Mouse (Mus musculus) stomach, embryonic 14.5 days (tissue): ENCODE data around the gene Fgf8. TPM values are rescaled to one million over a fixed set of nuclear protein-coding genes. Genes with fewer than 3 reads are reported as not detected.
A peak's percentile ranks its signal among the peaks of the same experiment; 100 is the strongest.

ENCODE experiments used
- ATAC-seq: fragments of 200-750 bp; cut with Nextera tagmentation; 2 replicates; pipeline ENCODE4 v1.8.0; 2017; ENCODE audit warnings: low read depth, moderate TSS enrichment; ENCODE audit not compliant: insufficient number of reproducible peaks, insufficient read depth, low FRiP score
- H3K27ac ChIP-seq: fragments of 300-500 bp; sonication (generic); 2 replicates; pipeline ENCODE4 v1.5.1; 2014; ENCODE audit warnings: mild to moderate bottlenecking, low read length, moderate library complexity, mixed read lengths
- H3K27me3 ChIP-seq: fragments of 300-500 bp; sonication (generic); 2 replicates; pipeline ENCODE4 v1.6.1; 2014; ENCODE audit warnings: low read length, control low read depth, mixed read lengths; ENCODE audit not compliant: control insufficient read depth, insufficient read depth
- H3K36me3 ChIP-seq: fragments of 300-500 bp; sonication (generic); 2 replicates; pipeline ENCODE4 v1.6.1; 2014; ENCODE audit warnings: mild to moderate bottlenecking, control low read depth, low read length, moderate library complexity, mixed read lengths; ENCODE audit not compliant: control insufficient read depth, insufficient read depth
- H3K4me1 ChIP-seq: fragments of 300-500 bp; sonication (generic); 2 replicates; pipeline ENCODE4 v1.6.1; 2014; ENCODE audit warnings: low read length, control low read depth, mixed read lengths; ENCODE audit not compliant: control insufficient read depth, insufficient read depth
- H3K4me2 ChIP-seq: fragments of 300-500 bp; sonication (generic); replicated peaks from 2 replicates; pipeline ENCODE4 v1.6.1; 2014; ENCODE audit warnings: low read depth, low read length, control low read depth
- H3K4me3 ChIP-seq: fragments of 300-500 bp; sonication (generic); 2 replicates; pipeline ENCODE4 v1.5.1; 2014; ENCODE audit warnings: low read depth, low read length, control low read depth
- H3K9ac ChIP-seq: fragments of 300-500 bp; sonication (generic); replicated peaks from 2 replicates; pipeline ENCODE4 v1.6.1; 2014; ENCODE audit warnings: low read depth, mild to moderate bottlenecking, control low read depth, low read length, moderate library complexity, mixed read lengths
- H3K9me3 ChIP-seq: fragments of 300-500 bp; sonication (generic); 2 replicates; pipeline ENCODE4 v1.6.1; 2016; ENCODE audit warnings: low read depth, low read length, control low read depth; ENCODE audit not compliant: control insufficient read depth
- WGBS: fragments of 180-500 bp; shearing (Covaris S2); extraction: QIAGEN DNeasy Blood & Tissue Kit; methylation state at CpG from one replicate; pipeline ENCODE4 v1.1.7; 2014; 5-methylcytosine and 5-hydroxymethylcytosine counted together
- polyA plus RNA-seq: library from polyadenylated mRNA; unstranded; fragments of >200 nt; fragmentation: Nextera tagmentation; extraction: Ambion mirVana; gene quantifications from 2 replicates; pipeline ENCODE4 v1.2.1, GENCODE M21; 2014

Fgf8 gene
- polyA plus RNA-seq, 1 experiment from 2014 or later: not detected

DNA sequence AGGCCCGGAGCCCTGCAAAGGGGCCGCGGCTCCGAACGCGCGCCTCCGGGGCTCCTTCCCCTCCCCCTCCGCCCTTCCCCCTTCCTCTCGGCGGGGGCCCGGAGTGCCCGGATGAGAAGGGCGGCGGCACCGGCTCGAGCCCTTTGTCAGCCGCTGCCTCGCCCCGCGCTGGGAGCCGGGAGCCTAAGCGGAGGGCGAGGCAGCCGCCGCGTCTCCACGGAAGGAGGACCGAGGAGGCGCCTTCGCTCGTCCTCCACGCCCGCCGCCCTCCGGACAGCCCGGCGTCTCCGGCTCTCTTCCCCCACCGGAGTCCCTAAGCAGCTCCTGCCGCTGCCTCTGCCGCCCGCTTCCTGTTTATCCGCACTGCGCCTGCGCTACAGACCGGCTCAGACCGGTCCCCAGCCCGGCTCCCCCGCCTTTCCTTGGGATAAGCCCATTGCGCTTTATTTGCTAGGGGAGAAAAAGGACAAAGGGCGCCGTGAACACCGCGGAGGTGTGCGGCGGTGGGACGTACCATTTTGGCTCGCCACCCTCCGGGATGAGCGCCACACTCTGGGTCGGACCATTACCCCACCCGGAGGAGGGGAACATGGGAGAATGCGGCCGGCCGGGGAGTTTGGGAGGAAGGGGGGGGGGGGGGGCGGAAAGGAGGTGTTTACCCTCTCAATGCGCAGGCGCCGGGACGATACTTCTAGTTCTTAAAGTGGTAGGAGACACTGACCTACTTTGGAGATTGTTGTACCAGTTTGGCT lies 40.6 kb upstream of the Fgf8 start, which contains the start of gene Mgea5:
TSS of gene Mgea5 (minus strand) at position 657 of the 752 bp plus-strand sequence.
- peak; percentile 97 for ATAC-seq
- under 1% methylated on average over 55 of the region's 71 CpGs for WGBS
- H3K27ac ChIP-seq: peak within 1 kb of the TSS; percentile 94
- no peaks in the 10 kb centered on the region for H3K9me3 ChIP-seq
- peak within 1 kb of the TSS; percentile 92 for H3K9ac ChIP-seq
- H3K36me3 ChIP-seq: peaks cover 17% of the 10 kb centered on the region; the same call in 1 of the 2 replicates
- H3K4me1 ChIP-seq: peaks cover 12% of the 10 kb centered on the region
- peak within 1 kb of the TSS; percentile 63 for H3K4me2 ChIP-seq
- no peaks in the 10 kb centered on the region for H3K27me3 ChIP-seq
- H3K4me3 ChIP-seq: peak within 1 kb of the TSS; percentile 76

GRCm38 (mm10) chr19:45782315-45783001 lies 39.7 kb upstream of the Fgf8 start:
- H3K4me2 ChIP-seq: peak overlapping the region; percentile 58
- peaks cover 12% of the 10 kb centered on the region for H3K4me1 ChIP-seq
- peaks cover 26% of the 10 kb centered on the region; the same call in 1 of the 2 replicates for H3K36me3 ChIP-seq
- ATAC-seq: peak; percentile 47
- H3K27ac ChIP-seq: peak overlapping the region; percentile 94
- no peaks in the 10 kb centered on the region for H3K27me3 ChIP-seq
- peak overlapping the region; percentile 92 for H3K9ac ChIP-seq
- under 1% methylated on average over 35 of the region's 36 CpGs for WGBS
- peak overlapping the region; percentile 76 for H3K4me3 ChIP-seq
- H3K9me3 ChIP-seq: no peaks in the 10 kb centered on the region

DNA sequence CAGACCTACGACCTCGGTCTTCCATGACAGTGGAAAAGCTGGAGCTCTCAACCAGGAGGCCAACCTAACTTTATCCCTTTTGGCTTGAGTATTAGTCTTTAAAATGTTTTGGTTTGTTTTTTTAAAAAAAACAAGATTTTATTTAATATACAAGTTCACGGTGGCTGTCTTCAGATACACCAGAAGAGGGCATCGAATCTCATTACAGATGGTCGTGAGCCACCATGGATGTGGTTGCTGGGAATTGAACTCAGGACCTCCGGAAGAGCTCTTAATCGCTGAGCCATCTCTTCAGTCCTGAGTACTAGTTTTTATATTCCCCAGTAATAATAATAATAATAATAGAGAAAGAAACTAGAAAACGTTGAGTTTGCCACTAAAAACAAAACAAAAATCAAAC lies 39.0 kb upstream of the Fgf8 start:
- Histone ChIP-seq H3K9ac (no peak overlapping the region), H3K4me3 (peak overlapping the region; percentile 76), H3K4me1 (peaks cover 12% of the 10 kb centered on the region), H3K4me2 (peak overlapping the region; percentile 58), H3K27me3 (no peaks in the 10 kb centered on the region), H3K27ac (no peak overlapping the region), H3K9me3 (no peaks in the 10 kb centered on the region), H3K36me3 (peaks cover 26% of the 10 kb centered on the region; the same call in 1 of the 2 replicates)
- no peak for ATAC-seq
- 61% methylated on average over 8 of the region's 8 CpGs for WGBS

DNA sequence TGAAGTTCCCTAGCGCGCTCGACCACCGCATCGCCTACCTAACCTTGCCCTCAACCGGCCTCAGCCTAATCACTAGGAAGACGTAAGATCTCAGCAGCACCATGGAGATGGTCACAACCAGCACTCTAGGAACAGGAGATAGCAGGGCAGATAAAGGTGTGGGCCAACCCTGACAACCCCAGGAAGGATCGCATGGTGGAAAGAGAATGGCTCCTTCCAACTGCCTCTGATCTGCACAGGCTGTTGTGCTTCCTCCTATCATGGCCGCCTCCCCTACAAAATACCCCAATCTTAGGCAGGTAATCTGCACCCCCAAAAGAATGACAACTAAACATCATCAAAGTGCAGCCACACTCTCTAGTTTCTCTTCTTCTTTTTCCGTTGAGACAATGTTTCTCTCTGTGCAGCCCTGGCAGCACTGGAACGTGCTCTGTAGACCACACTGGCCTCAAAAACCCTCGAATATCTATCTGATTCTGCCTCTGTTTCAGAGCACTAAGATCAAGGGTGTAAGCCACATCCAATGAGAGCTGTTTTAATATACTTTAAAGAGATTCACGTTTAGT lies 37.7 kb upstream of the Fgf8 start:
- 88% methylated on average over 13 of the region's 13 CpGs for WGBS
- Histone ChIP-seq H3K27ac (no peak overlapping the region), H3K4me1 (peaks cover 12% of the 10 kb centered on the region), H3K4me2 (peak overlapping the region; percentile 8; the same call in 1 of the 2 replicates), H3K9me3 (no peaks in the 10 kb centered on the region), H3K27me3 (no peaks in the 10 kb centered on the region), H3K36me3 (peaks cover 34% of the 10 kb centered on the region; the same call in 1 of the 2 replicates), H3K4me3 (no peak overlapping the region), H3K9ac (no peak overlapping the region)
- ATAC-seq: no peak

- no peak overlapping the region for H3K9ac ChIP-seq
- H3K27me3 ChIP-seq: no peaks in the 10 kb centered on the region
- no peak overlapping the region for H3K4me3 ChIP-seq
- H3K4me1 ChIP-seq: peaks cover 5% of the 10 kb centered on the region; the same call in 1 of the 2 replicates
- no peak overlapping the region for H3K4me2 ChIP-seq
- H3K36me3 ChIP-seq: peaks cover 78% of the 10 kb centered on the region
- H3K9me3 ChIP-seq: no peaks in the 10 kb centered on the region
- ATAC-seq: no peak
- H3K27ac ChIP-seq: no peak overlapping the region
- 85% methylated on average over 2 of the region's 2 CpGs for WGBS
These were observed 32.8 kb upstream of the Fgf8 start for GRCm38 (mm10) chr19:45775486-45775885.

- no peaks in the 10 kb centered on the region for H3K9me3 ChIP-seq
- H3K27ac ChIP-seq: no peak overlapping the region
- H3K4me3 ChIP-seq: no peak overlapping the region
- no peak overlapping the region for H3K4me2 ChIP-seq
- 92% methylated on average over 5 of the region's 5 CpGs for WGBS
- ATAC-seq: no peak
- H3K4me1 ChIP-seq: no peaks in the 10 kb centered on the region
- no peak overlapping the region for H3K9ac ChIP-seq
- H3K27me3 ChIP-seq: no peaks in the 10 kb centered on the region
- peaks cover 88% of the 10 kb centered on the region for H3K36me3 ChIP-seq
These were observed 28.8 kb upstream of the Fgf8 start for GRCm38 (mm10) chr19:45771501-45771900.

DNA sequence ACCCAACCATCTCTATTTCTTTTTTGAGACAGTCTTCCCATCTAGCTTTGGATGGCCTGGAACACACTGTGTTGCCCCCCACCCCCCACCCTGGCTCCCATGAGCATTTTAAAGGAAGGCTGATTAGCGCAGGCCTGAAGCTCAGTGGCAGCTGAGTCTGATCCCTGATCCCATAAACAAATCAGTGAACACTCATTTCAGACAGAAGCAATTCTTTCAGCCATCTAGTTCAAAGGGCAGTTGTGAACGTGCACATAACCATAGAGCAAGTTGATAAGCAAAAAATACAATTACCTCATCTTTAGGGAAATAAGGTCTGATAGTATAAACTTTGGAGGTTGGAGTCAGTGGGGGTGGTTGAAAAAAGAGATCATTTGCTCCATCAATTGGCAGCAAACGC lies 18.1 kb upstream of the Fgf8 start:
- no peak for ATAC-seq
- no peak overlapping the region for H3K9ac ChIP-seq

GRCm38 (mm10) chr19:45758671-45759070 lies 16.0 kb upstream of the Fgf8 start:
- Histone ChIP-seq H3K36me3 (peaks cover 87% of the 10 kb centered on the region), H3K4me2 (no peak overlapping the region), H3K9me3 (no peaks in the 10 kb centered on the region), H3K27me3 (no peaks in the 10 kb centered on the region), H3K4me3 (no peak overlapping the region), H3K27ac (no peak overlapping the region), H3K9ac (no peak overlapping the region), H3K4me1 (no peaks in the 10 kb centered on the region)
- 93% methylated on average over 5 of the region's 5 CpGs for WGBS
- ATAC-seq: no peak

More for the DNA sequence above, 18.1 kb upstream of the Fgf8 start:
- Histone ChIP-seq H3K4me3 (no peak overlapping the region), H3K4me2 (no peak overlapping the region), H3K27me3 (no peaks in the 10 kb centered on the region), H3K4me1 (no peaks in the 10 kb centered on the region), H3K9me3 (no peaks in the 10 kb centered on the region), H3K36me3 (peaks cover 87% of the 10 kb centered on the region), H3K27ac (no peak overlapping the region)
- WGBS: 85% methylated on average over 3 of the region's 3 CpGs
